Mouse (Mus musculus) frontal cortex, postnatal 10 days (tissue): ENCODE results near the gene Slc16a3.
A peak's percentile ranks its signal among the peaks of the same experiment; 100 is the strongest.

Source experiments
- DNase-seq, 2 experiments: peaks; one replicate each; pipeline ENCODE4 v3.0.0; 2022; ENCODE audit warnings: low spot score in 2 of 2, mixed read lengths in 1 of 2

Slc16a3 gene

DNA sequence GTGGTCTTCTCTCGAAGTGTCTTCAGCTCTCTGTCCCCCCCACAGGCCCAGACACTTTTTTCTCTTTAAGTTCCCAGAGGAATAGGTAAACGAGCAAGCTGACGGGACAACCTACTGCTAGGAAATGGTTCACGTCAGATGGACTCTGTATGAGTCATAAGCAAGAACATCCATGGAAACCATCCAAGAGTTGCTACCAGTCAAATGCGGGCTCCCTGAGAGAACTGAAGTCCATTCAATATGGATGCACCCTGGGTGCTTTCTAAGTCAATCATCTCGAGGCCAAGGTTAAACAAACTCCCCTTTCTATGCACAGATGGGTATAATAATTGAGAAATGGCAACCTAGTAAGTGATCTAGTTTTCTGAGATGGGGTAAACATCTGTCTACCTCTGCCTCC is 25.0 kb downstream of the Slc16a3 start:
- no peak for DNase-seq

DNA sequence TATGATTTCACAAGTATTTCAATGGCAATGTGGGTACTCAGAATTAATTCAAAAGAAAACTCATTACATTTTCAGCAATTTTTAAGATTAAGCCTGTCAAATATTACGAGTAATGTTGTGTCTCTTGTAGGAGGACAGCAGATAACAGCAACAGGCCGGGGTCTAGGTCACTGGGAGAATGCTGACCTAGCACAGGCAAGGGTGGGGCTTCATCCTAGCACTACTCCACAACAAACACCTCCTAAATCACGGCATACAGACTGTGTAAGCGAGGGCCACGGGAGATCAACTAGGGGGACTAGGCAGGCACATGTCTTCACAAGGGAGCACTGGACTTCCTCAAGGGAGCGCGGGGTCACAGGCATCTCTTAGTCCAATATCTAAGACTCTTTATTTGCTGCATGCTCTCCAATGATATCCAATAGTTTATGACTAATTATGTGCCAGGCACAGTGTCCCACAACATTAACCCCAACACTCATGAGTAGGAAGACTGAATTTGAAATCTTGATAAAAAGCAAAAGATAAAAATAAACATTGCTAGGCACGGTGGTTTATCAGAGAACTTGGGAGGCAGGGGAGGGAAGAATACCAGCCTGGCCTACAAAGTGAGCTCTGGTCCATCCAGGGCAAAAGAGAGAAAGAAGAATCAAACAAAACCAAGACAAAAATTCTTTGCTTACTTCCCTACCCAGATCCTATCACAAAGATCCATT is 31.6 kb downstream of the Slc16a3 start:
- DNase-seq: no peak

DNA sequence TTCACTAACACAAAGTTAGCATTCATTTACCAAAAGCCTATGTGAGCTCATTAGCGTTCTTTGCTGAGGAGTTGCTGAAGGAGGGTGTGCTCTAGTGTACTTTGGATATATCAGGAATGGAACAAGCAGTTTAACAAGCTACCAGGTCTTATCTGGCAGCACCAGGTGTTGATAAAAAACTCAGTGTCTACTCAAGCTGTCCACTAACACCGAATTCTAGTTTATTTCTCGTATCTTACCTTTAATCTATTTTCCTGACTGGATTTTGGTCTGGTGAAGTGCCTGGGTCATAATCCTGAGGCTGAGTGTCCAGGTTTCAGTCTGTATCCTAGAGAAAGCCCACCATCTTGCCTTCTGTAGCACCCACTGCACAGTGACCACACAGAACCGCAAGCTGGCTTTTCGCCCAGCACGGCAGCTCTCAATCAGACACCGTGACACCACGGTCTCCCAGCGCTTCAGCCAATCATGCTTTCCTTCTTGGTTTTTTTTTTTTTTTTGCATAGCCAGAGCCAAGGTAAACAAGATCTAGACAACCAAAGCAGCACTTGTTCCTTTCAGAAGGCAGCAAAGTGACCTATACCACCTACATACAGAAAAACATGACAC is 32.3 kb downstream of the Slc16a3 start:
- DNase-seq: no peak

DNA sequence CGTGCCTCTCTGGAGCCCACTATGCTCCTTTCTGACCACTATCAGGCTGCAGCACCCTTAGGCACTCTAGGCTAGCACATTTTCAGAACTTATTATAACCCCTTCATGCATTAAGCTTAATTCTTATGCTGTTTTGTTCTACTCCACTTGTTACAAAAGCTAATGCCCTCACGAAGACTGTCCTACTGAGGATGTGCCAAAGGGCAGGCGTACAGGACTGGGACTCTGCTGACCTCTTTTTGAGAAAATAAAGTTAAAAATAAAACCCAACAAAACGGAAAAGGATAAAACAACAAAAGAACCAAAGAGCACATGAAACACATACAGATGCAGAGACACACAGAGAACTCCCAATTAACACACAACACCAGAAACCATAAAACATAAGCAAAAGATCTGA is 33.4 kb downstream of the Slc16a3 start:
- no peak for DNase-seq

- DNase-seq: no peak
Observed at GRCm38 (mm10) chr11:120982459-120982858, 34.2 kb downstream of the Slc16a3 start.

- no peak for DNase-seq
Observed at GRCm38 (mm10) chr11:120984448-120985330, 36.4 kb downstream of the Slc16a3 start.

DNA sequence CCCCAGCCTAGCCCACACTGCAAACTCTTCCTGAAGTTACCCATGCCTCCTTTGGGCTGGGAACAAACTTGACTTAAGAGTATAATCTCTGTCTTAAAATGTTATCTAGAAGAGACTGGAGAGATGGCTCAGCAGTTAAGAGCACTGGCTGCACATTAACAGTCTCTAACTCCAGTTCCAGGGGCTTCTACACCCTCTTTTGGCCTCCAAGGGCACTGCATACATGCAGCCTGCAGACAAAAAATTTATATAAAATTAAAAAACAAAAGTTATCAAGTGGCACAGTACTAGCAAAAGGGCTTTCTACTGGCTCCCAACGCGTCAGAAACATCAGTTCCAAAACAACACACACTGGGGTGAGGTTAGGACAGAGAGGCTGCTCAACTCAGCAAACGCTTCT is 39.3 kb downstream of the Slc16a3 start:
- no peak for DNase-seq

DNA sequence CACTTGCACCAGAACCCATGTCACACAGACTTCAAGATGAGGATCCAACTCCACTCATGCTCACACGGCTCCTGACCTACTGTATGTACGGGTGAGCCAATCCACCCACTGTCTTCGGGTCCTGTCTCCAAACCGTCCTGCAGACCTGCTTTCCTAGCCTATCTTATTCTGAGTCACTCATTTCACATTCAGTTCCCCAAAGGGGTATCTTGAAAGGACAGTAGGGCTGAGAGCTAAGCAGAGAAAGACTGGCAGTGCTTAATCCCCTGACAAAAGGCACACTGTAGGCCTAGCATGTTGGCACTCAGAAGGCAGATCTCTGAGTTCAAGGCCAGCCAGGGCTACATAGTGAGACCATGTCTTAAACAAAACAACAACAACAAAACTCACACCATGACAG is 40.1 kb downstream of the Slc16a3 start:
- no peak for DNase-seq

DNA sequence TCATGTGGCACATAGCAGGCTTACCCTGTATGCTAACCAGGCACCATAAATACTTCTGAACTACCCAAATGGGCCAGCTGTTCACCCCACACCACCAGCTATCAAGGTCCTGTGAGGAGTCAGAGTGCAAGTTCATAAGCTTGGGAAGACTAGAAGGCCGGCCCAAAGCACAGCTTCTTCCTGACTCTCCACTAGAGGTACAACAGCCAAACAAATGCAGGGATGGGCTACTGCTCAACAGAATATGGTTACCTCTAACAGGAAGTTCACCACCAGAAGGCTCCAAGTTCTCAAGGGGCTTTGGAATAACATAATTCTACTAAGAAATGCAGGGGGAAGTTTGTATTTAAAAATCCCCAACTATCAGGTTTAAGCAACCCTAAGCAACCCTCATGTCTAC is 41.2 kb downstream of the Slc16a3 start:
- no peak for DNase-seq

DNA sequence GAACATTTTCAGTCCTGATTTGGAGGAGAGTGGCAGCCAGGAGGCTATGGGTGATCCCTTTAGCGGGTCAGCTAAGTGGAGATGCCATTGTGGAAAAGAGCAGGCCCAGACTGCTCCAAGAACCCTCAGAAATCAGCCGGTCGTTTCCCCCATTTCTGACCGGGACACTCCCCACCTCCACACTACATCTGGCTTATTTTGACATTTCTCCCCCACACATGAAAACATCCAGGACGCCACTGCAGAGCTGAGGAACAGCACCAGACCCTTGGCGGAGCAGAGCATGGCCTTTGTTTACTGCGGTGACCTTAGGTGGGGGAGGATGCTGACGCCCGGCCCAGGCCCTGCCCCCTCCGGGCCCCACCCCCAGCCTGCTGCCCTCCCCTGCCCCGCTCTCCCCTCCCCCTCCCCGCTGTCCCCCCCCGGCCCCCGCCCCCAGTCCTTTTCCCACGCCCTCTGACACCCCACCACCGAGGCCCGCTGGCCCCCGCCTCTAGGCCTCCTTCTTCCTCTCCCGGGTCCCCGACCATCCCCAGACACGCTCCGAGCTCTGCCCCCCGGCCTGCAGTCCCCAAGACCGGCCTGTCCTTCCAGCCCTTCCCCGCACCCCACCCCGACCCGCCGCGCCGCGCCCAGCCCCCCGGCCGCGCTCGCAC is 42.0 kb downstream of the Slc16a3 start:
- DNase-seq: peak in 1 of 2 experiments; percentile 37

- DNase-seq: peak; percentile 96 to 99
Observed at GRCm38 (mm10) chr11:120990951-120991526, 42.8 kb downstream of the Slc16a3 start, which contains the start of gene Csnk1d. Csnk1d (minus strand) TSS chr11:120991330.

GRCm38 (mm10) chr11:120991791-120992190 is 43.5 kb downstream of the Slc16a3 start:
- no peak for DNase-seq

DNA sequence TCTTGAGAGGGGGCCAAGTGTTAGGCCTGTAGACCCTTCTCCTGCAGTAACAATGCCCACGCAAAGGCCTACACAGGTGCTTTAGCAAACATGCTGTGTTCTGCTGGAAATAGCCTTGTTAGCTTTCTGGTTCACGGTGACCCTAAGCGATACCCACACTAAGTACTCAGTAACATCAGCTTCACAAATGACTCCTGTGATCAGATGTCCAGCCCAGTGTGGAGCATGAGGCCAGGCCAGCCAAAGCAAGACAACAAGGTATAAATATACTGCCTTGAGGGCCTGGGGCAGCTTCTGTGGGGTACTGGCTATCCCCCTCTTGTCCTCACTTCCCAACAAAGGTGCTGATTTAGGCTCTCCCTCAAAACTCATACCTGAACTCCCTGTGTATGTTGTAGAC is 44.8 kb downstream of the Slc16a3 start:
- DNase-seq: no peak

- no peak for DNase-seq
Observed at GRCm38 (mm10) chr11:120993586-120993985, 45.3 kb downstream of the Slc16a3 start.

GRCm38 (mm10) chr11:120994741-120995140 is 46.5 kb downstream of the Slc16a3 start:
- no peak for DNase-seq

- DNase-seq: no peak
Observed at GRCm38 (mm10) chr11:121001966-121002365, 53.7 kb downstream of the Slc16a3 start.

DNA sequence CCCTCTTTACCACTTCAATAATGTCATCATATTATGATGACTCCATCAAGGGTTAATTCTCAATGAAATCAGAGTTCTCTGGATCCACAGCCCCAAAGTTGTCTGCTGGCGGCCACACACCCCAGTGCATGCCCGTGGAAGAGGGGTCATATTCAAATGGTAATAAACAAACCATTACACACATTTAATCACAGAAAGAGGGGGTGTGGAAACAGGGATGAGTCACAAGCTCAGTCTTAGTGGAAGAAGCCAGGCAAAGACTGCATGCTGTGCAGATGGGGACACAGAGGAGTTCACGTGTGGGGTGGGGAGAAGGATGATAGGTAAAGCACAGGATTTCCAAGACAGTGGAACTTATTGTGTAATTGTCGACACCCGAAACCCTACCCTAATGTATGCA is 56.0 kb downstream of the Slc16a3 start:
- no peak for DNase-seq

GRCm38 (mm10) chr11:121006184-121006583 is 57.9 kb downstream of the Slc16a3 start:
- no peak for DNase-seq

- DNase-seq: no peak
Observed at GRCm38 (mm10) chr11:121010044-121010755, 61.9 kb downstream of the Slc16a3 start.
